Mouse (Mus musculus) cerebellum, adult 2 months (tissue): ENCODE measurements around the gene Dner. TPM values are rescaled to one million over a fixed set of nuclear protein-coding genes. Genes with fewer than 3 reads are reported as not detected.

Experiments used
- DNase-seq, 2 experiments: peaks; one replicate each; pipeline ENCODE4 v3.0.0; 2021
- H3K27ac ChIP-seq: fragments of 200-500 bp; 2 replicates; pipeline ENCODE4 v1.5.1; 2012; ENCODE audit warnings: low read length, control low read depth, inconsistent platforms; ENCODE audit not compliant: insufficient read depth
- H3K27me3 ChIP-seq: fragments of 200-500 bp; 2 replicates; pipeline ENCODE4 v1.6.1; 2012; ENCODE audit warnings: inconsistent platforms, mild to moderate bottlenecking, low read length, moderate library complexity; ENCODE audit not compliant: control insufficient read depth, insufficient read depth
- H3K4me1 ChIP-seq: fragments of 200-500 bp; 2 replicates; pipeline ENCODE4 v1.6.1; 2011; ENCODE audit warnings: low read length; ENCODE audit not compliant: control insufficient read depth, insufficient read depth
- H3K4me3 ChIP-seq: fragments of 200-500 bp; replicated peaks from 2 replicates; pipeline ENCODE3; 2011; ENCODE audit warnings: mild to moderate bottlenecking, low read depth, low read length, control low read depth; ENCODE audit not compliant: insufficient read depth
- CTCF ChIP-seq: fragments of 200-500 bp; IDR thresholded peaks from 2 replicates; pipeline ENCODE4 v1.5.1; 2011; ENCODE audit warnings: low read depth, mild to moderate bottlenecking, control low read depth, low read length, moderate library complexity, borderline replicate concordance; ENCODE audit not compliant: insufficient read depth
- POLR2A ChIP-seq: fragments of 200-500 bp; IDR thresholded peaks from 2 replicates; pipeline ENCODE4 v1.6.1; 2011; ENCODE audit warnings: low read length, control low read depth, borderline replicate concordance; ENCODE audit not compliant: insufficient read depth
- WGBS: fragments of 180-500 bp; shearing (Covaris S2); methylation state at CpG from one replicate; pipeline ENCODE4 v1.1.7; 2018; 5-methylcytosine and 5-hydroxymethylcytosine counted together
- polyA plus RNA-seq: library from polyadenylated mRNA; depleted of rRNA; stranded (reverse); fragments of >200 nt; gene quantifications from 2 replicates; pipeline ENCODE4 v1.2.3, GENCODE M21; 2012

The Dner gene
- polyA plus RNA-seq, 1 experiment: 277 TPM

GRCm38 (mm10) chr1:84518347-84518746 lies 177.7 kb downstream of the Dner start:
- Histone ChIP-seq H3K4me1 (0 out of 2 replicates have a peak, but pooled peaks cover under 1% of the 10 kb centered on the region), H3K4me3 (no peak overlapping the region), H3K27ac (no peak overlapping the region), H3K27me3 (no peaks in the 10 kb centered on the region)
- no peak for DNase-seq
- TF ChIP-seq CTCF (no peak), POLR2A (no peak)
- WGBS: 29% methylated on average over 4 of the region's 4 CpGs

- DNase-seq: no peak
- Histone ChIP-seq H3K27me3 (no peaks in the 10 kb centered on the region), H3K4me1 (no peaks in the 10 kb centered on the region), H3K4me3 (no peak overlapping the region), H3K27ac (no peak overlapping the region)
- TF ChIP-seq POLR2A: no peak
- no peak for TF ChIP-seq CTCF
- WGBS: 58% methylated on average over 3 of the region's 3 CpGs
Measured at GRCm38 (mm10) chr1:84513201-84513600, 182.8 kb downstream of the Dner start.

- H3K27me3 ChIP-seq: no peaks in the 10 kb centered on the region
- H3K4me3 ChIP-seq: no peak overlapping the region
- no peak overlapping the region for H3K27ac ChIP-seq
- H3K4me1 ChIP-seq: no peaks in the 10 kb centered on the region
- DNase-seq: no peak
- 76% methylated on average over 1 of the region's 1 CpGs for WGBS
- TF ChIP-seq POLR2A: no peak
- TF ChIP-seq CTCF: no peak
Measured at GRCm38 (mm10) chr1:84508510-84508909, 187.5 kb downstream of the Dner start.

GRCm38 (mm10) chr1:84507568-84507967 lies 188.5 kb downstream of the Dner start:
- H3K27me3 ChIP-seq: no peaks in the 10 kb centered on the region
- DNase-seq: no peak
- no peak overlapping the region for H3K4me3 ChIP-seq
- no peak overlapping the region for H3K27ac ChIP-seq
- no peak for TF ChIP-seq CTCF
- TF ChIP-seq POLR2A: no peak
- H3K4me1 ChIP-seq: no peaks in the 10 kb centered on the region

- no peaks in the 10 kb centered on the region for H3K4me1 ChIP-seq
- H3K27me3 ChIP-seq: no peaks in the 10 kb centered on the region
- no peak for DNase-seq
- H3K27ac ChIP-seq: no peak overlapping the region
- WGBS: 46% methylated on average over 6 of the region's 6 CpGs
- no peak overlapping the region for H3K4me3 ChIP-seq
- TF ChIP-seq CTCF: no peak
- TF ChIP-seq POLR2A: no peak
Measured at GRCm38 (mm10) chr1:84506984-84507546, 189.0 kb downstream of the Dner start.

GRCm38 (mm10) chr1:84500673-84501072 lies 195.3 kb downstream of the Dner start:
- Histone ChIP-seq H3K4me1 (no peaks in the 10 kb centered on the region), H3K27me3 (no peaks in the 10 kb centered on the region), H3K4me3 (no peak overlapping the region), H3K27ac (no peak overlapping the region)
- TF ChIP-seq CTCF: no peak
- no peak for TF ChIP-seq POLR2A
- DNase-seq: no peak
- 67% methylated on average over 3 of the region's 3 CpGs for WGBS

GRCm38 (mm10) chr1:84491732-84492131 lies 204.3 kb downstream of the Dner start:
- no peak overlapping the region for H3K27ac ChIP-seq

GRCm38 (mm10) chr1:84488546-84488945 lies 207.5 kb downstream of the Dner start:
- Histone ChIP-seq H3K4me1 (no peaks in the 10 kb centered on the region; the same call in 1 of the 2 replicates), H3K27me3 (no peaks in the 10 kb centered on the region), H3K4me3 (no peak overlapping the region), H3K27ac (no peak overlapping the region)
- TF ChIP-seq CTCF (no peak), POLR2A (no peak)
- WGBS: 97% methylated on average over 1 of the region's 1 CpGs
- DNase-seq: no peak

More at GRCm38 (mm10) chr1:84491732-84492131, 204.3 kb downstream of the Dner start:
- Histone ChIP-seq H3K4me1 (no peaks in the 10 kb centered on the region; the same call in 1 of the 2 replicates), H3K27me3 (no peaks in the 10 kb centered on the region), H3K4me3 (no peak overlapping the region)
- DNase-seq: peak in 1 of 2 experiments; percentile 15
- 57% methylated on average over 6 of the region's 6 CpGs for WGBS
- TF ChIP-seq CTCF: no peak
- no peak for TF ChIP-seq POLR2A

- H3K4me1 ChIP-seq: no peaks in the 10 kb centered on the region; the same call in 1 of the 2 replicates
- H3K27me3 ChIP-seq: no peaks in the 10 kb centered on the region
- DNase-seq: peak; percentile 66 to 82
- TF ChIP-seq CTCF (no peak), POLR2A (no peak)
- no peak overlapping the region for H3K27ac ChIP-seq
- H3K4me3 ChIP-seq: no peak overlapping the region
Measured at GRCm38 (mm10) chr1:84485066-84485465, 211.0 kb downstream of the Dner start.
